Mouse (Mus musculus): Measurements from ENCODE around the gene Fam198b. TPM values are rescaled to one million over a fixed set of nuclear protein-coding genes. Genes with fewer than 3 reads are reported as not detected.

Fam198b gene
- total and polyA plus RNA-seq, 3 experiments: 2.8 to 31.2 (median 6.2) TPM

GRCm38 (mm10) chr3:79885686-79886356, 1.5 kb downstream of the Fam198b start:
- peak; percentile 65 for DNase-seq

GRCm38 (mm10) chr3:79886357-79887091, 2.2 kb downstream of the Fam198b start:
- DNase-seq: no peak

- DNase-seq: no peak
Observed at GRCm38 (mm10) chr3:79887161-79887855, 3.0 kb downstream of the Fam198b start.

- DNase-seq: no peak
Observed at GRCm38 (mm10) chr3:79887966-79888365, 3.6 kb downstream of the Fam198b start.

GRCm38 (mm10) chr3:79897534-79898370, 13.4 kb downstream of the Fam198b start:
- DNase-seq: no peak

GRCm38 (mm10) chr3:79898514-79898913, 14.2 kb downstream of the Fam198b start:
- no peak for DNase-seq

GRCm38 (mm10) chr3:79899906-79900305, 15.6 kb downstream of the Fam198b start:
- DNase-seq: no peak

- no peak for DNase-seq
Observed at GRCm38 (mm10) chr3:79900502-79900901, 16.2 kb downstream of the Fam198b start.

GRCm38 (mm10) chr3:79901321-79901720, 17.0 kb downstream of the Fam198b start:
- DNase-seq: no peak

GRCm38 (mm10) chr3:79901734-79902133, 17.4 kb downstream of the Fam198b start:
- no peak for DNase-seq

- DNase-seq: no peak
Observed at GRCm38 (mm10) chr3:79903803-79904202, 19.5 kb downstream of the Fam198b start.

GRCm38 (mm10) chr3:79904238-79904757, 20.0 kb downstream of the Fam198b start:
- DNase-seq: no peak

GRCm38 (mm10) chr3:79905397-79905796, 21.1 kb downstream of the Fam198b start:
- no peak for DNase-seq

- no peak for DNase-seq
Observed at GRCm38 (mm10) chr3:79906250-79907045, 22.1 kb downstream of the Fam198b start.

GRCm38 (mm10) chr3:79907223-79907622, 22.9 kb downstream of the Fam198b start:
- DNase-seq: no peak

- DNase-seq: no peak
Observed at GRCm38 (mm10) chr3:79910375-79911141, 26.2 kb downstream of the Fam198b start.

- no peak for DNase-seq
Observed at GRCm38 (mm10) chr3:79911166-79911565, 26.8 kb downstream of the Fam198b start.

GRCm38 (mm10) chr3:79914012-79914411, 29.7 kb downstream of the Fam198b start:
- no peak for DNase-seq

GRCm38 (mm10) chr3:79916185-79916584, 31.9 kb downstream of the Fam198b start:
- no peak for DNase-seq

- DNase-seq: no peak
Observed at GRCm38 (mm10) chr3:79918761-79919160, 34.4 kb downstream of the Fam198b start.

All from adrenal gland, adult 2 months (tissue).